Mouse (Mus musculus): ENCODE results near the gene Lce3c. TPM values are rescaled to one million over a fixed set of nuclear protein-coding genes. Genes with fewer than 3 reads are reported as not detected.

Gene Lce3c
- not detected for total RNA-seq (2022)

GRCm38 (mm10) chr3:92944186-92944585 is at the start of gene Lce3c:
Gene Lce3c (plus strand): TSS chr3:92944486.
- DNase-seq (ENCODE audit: low spot score in 2 of 2) = no peak

- DNase-seq (ENCODE audit: low spot score in 2 of 2) = no peak
Observed at GRCm38 (mm10) chr3:92894489-92894888, 49.8 kb upstream of the Lce3c start.

- no peak for DNase-seq (ENCODE audit: low spot score in 2 of 2)
Observed at GRCm38 (mm10) chr3:92902992-92903391, 41.3 kb upstream of the Lce3c start.

DNA sequence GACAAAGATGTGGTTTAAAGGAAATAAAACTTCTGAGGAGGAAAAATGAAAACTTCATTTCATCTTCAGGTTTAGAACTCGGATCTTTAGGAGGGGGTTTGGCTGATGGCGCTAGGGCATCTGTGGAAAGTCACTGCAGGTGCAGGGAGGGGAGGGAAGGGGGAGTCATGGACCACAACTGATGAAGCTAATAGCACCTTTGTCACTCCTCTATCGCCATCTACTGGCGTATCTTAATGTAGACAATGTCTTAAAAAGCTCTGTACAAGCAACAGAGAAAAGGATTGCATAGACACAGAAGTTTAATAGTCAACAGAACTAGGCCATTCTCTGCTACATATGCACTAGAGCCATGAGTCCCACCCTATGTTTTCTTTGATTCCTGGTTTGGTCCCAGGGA is 40.6 kb upstream of the Lce3c start:
- DNase-seq (ENCODE audit: low spot score in 2 of 2) = no peak

GRCm38 (mm10) chr3:92905182-92905581 is 39.1 kb upstream of the Lce3c start:
- no peak for DNase-seq (ENCODE audit: low spot score in 2 of 2)

DNA sequence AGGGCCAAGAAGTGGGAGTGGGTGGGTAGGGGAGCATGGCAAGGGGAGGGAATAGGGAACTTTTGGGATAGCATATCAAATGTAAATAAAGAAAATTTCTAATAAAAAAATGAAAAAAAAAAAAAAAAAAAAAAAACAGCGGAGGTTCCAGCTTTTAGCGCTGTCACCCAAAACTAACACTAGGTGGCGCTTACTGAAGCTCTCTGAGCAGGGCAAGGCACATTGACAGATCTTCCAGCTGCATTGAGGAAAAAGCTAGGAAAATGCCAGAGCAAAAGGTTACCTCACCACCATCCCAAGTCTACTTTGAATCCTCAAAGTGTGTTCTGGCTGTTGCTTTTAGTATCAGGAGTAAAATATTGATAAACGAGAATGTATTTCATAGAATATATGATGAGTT is 36.7 kb upstream of the Lce3c start:
- no peak for DNase-seq (ENCODE audit: low spot score in 2 of 2)

DNA sequence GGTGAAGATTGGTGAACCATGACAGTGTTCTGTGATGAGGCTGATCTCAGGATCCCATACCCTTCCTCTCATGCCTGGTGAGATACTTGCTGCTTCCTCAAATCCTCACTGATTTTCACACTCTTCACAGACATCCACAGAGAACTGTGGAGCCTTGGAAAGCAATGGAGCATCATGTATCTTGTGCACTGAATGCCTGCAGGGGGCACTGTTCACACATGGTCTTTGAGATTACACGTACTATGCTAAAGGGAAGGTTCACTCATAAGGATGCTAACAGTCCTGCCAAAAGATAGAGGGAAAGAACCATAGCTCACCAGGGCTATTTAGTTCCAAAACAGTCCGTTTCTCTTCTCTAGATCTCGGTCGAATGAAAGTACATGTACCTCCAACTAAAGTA is 23.9 kb upstream of the Lce3c start:
- DNase-seq (ENCODE audit: low spot score in 2 of 2) = no peak

DNA sequence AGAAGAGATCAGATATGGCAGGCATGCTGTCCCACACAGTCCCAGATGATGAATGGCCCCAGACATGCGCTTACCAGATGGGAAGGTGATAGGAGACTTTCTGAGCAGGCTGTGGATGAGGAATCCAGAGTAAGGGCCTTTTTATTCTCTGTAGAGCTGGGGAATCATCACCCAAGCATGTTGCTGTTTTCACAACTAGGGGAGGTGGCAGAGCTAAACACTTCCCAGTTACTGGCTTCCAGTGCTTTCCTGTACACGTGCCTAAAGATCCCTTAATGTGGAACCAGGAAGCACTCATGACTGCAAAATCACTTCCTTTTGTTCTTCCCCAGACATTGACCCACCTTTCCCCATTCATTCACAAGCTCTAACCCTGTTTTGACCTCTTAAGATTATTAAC is 18.2 kb upstream of the Lce3c start, which contains the start of gene Lce3a:
TSS of gene Lce3a (minus strand) at position 101 of the 400 bp plus-strand sequence.
- DNase-seq (ENCODE audit: low spot score in 2 of 2) = no peak

- no peak for DNase-seq (ENCODE audit: low spot score in 2 of 2)
Observed at GRCm38 (mm10) chr3:92932679-92933078, 11.6 kb upstream of the Lce3c start, which contains the start of gene Lce3b. Gene Lce3b (plus strand): TSS chr3:92932979.

- DNase-seq (ENCODE audit: low spot score in 2 of 2) = no peak
Observed at GRCm38 (mm10) chr3:92957090-92957489, 12.8 kb downstream of the Lce3c start, which contains the start of gene Lce3d. Gene Lce3d (plus strand): TSS chr3:92957390.

DNA sequence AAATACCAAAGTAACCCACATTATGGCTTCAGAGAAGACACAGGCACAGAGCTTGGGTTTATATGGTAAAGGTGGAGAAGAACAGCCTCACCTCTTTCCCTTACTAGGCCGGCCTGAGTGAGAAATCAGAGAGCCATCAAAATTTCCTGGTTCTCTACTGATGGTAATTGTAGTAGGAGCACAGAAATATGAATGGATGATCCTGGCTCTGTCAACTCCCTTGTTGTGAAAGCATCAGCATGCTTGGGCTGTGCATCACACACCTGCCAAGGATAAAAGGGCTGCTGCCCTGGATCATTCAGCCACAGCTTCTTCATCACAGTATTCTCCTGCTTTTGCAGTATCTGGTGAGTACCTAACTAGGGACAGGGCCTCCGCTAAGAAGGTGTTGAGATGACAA is 22.5 kb downstream of the Lce3c start, which contains the start of gene Lce3e:
TSS of gene Lce3e (plus strand) at position 301 of the 400 bp plus-strand sequence.
- no peak for DNase-seq (ENCODE audit: low spot score in 2 of 2)

DNA sequence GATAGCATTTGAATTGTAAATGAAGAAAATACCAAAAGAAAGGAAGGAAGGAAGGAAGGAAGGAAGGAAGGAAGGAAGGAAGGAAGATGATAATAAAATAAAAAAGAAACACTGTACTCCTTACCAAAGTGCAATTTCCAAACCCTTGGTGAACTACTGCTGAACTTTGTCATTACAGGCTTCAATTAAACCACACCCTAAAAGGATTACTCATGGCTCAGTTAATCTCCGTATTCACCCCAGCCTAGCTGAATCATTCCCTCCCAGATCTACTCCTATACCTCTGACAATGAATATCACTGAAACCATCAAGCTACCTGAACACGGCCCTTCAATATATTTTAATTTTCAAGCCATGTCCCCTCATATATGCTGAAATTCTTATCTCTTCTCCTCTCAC is 34.2 kb downstream of the Lce3c start:
- DNase-seq (ENCODE audit: low spot score in 2 of 2) = no peak

DNA sequence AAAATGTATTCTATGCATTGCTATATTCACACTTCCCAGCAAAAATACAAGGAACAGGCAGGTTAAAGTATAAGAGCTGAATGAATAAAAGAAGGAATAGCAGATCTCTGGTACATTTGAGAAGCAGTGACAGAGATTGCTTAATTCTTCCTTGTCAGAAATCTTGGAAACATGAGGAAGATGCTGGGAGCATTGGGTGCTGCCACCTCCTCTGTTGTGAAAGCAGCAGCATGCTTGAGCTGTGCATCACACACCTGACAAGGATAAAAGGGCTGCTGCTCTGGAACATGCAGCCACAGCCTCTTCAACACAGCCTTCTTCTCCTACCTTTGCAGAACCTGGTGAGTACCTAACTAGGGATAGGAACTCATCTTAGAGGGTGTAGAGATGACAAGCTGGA is 47.6 kb downstream of the Lce3c start, which contains the start of gene Lce3f:
TSS of gene Lce3f (plus strand) at position 301 of the 400 bp plus-strand sequence.
- no peak for DNase-seq (ENCODE audit: low spot score in 2 of 2)

Other genes starting within 250 kb of the Lce3c start
- not detected for gene Lce1e, start 235.4 kb upstream of the Lce3c start, total RNA-seq (2022)
- not detected for gene Lce1f, start 224.1 kb upstream of the Lce3c start, total RNA-seq (2022)
- gene Gm38119, start 205.4 kb upstream of the Lce3c start, total RNA-seq (2022) = not detected
- not detected for gene Lce1g, start 192.1 kb upstream of the Lce3c start, total RNA-seq (2022)
- gene Lce1h, start 179.4 kb upstream of the Lce3c start, total RNA-seq (2022) = not detected
- gene Lce1i, start 165.6 kb upstream of the Lce3c start, total RNA-seq (2022) = not detected
- not detected for gene Lce1j, start 154.0 kb upstream of the Lce3c start, total RNA-seq (2022)
- gene Lce1k, start 136.6 kb upstream of the Lce3c start, total RNA-seq (2022) = not detected
- not detected for gene Kprp, start 117.2 kb upstream of the Lce3c start, total RNA-seq (2022)
- not detected for gene Lce1l, start 93.2 kb upstream of the Lce3c start, total RNA-seq (2022)
- not detected for gene 2310050C09Rik, start 74.3 kb upstream of the Lce3c start, total RNA-seq (2022)
- gene Lce3a, start 18.3 kb upstream of the Lce3c start, total RNA-seq (2022) = not detected
- not detected for gene Lce3b, start 11.5 kb upstream of the Lce3c start, total RNA-seq (2022)
- gene Lce3d, start 12.9 kb downstream of the Lce3c start, total RNA-seq (2022) = not detected
- not detected for gene Lce3e, start 22.6 kb downstream of the Lce3c start, total RNA-seq (2022)
- gene Lce3f, start 47.7 kb downstream of the Lce3c start, total RNA-seq (2022) = not detected
- gene Crct1, start 71.2 kb downstream of the Lce3c start, total RNA-seq (2022) = not detected
- gene Lce1m, start 74.6 kb downstream of the Lce3c start, total RNA-seq (2022) = not detected
- gene Gm4858, start 124.3 kb downstream of the Lce3c start, total RNA-seq (2022) = not detected
- gene Crnn, start 200.3 kb downstream of the Lce3c start, total RNA-seq (2022) = not detected

Measured in gastrocnemius, adult 8-10 months (tissue).